Mouse (Mus musculus): ENCODE measurements around the gene Tex11. TPM values are rescaled to one million over a fixed set of nuclear protein-coding genes. Genes with fewer than 3 reads are reported as not detected.
"Not testable (repeated sequence)": the region's sequence is repeated elsewhere in the genome, so short reads cannot be mapped to it uniquely, and the experiment has no call there.

Gene Tex11
- polyA plus RNA-seq (2015; fragmentation: Nextera tagmentation; extraction: Ambion mirVana), result 0.10 and 2.3 TPM in 2 replicates

- DNase-seq (ENCODE audit: low spot score), result no peak
These were observed at the start of gene Tex11 for GRCm38 (mm10) chrX:101059541-101059940. Tex11 (minus strand) TSS chrX:101059667.

- DNase-seq (ENCODE audit: low spot score), result no peak
These were observed 26.5 kb upstream of the Tex11 start, which contains the start of gene Slc7a3 for GRCm38 (mm10) chrX:101085920-101086319. Slc7a3 (minus strand) TSS chrX:101086020.

- not testable (repeated sequence) for DNase-seq (ENCODE audit: low spot score)
These were observed 25.7 kb upstream of the Tex11 start for GRCm38 (mm10) chrX:101085211-101085610.

- no peak for DNase-seq (ENCODE audit: low spot score)
These were observed 24.7 kb upstream of the Tex11 start for GRCm38 (mm10) chrX:101084192-101084591.

GRCm38 (mm10) chrX:101065245-101065644 is 5.8 kb upstream of the Tex11 start:
- DNase-seq (ENCODE audit: low spot score), result no peak

- no peak for DNase-seq (ENCODE audit: low spot score)
These were observed 4.0 kb upstream of the Tex11 start for GRCm38 (mm10) chrX:101063503-101063902.

GRCm38 (mm10) chrX:100943640-100944039 is 115.8 kb downstream of the Tex11 start:
- no peak for DNase-seq (ENCODE audit: low spot score)

GRCm38 (mm10) chrX:100839211-100839610 is 220.3 kb downstream of the Tex11 start:
- DNase-seq (ENCODE audit: low spot score), result no peak

- no peak for DNase-seq (ENCODE audit: low spot score)
These were observed 226.7 kb downstream of the Tex11 start for GRCm38 (mm10) chrX:100832806-100833205.

GRCm38 (mm10) chrX:100825557-100825956 is 233.9 kb downstream of the Tex11 start:
- no peak for DNase-seq (ENCODE audit: low spot score)

GRCm38 (mm10) chrX:100821149-100821548 is 238.3 kb downstream of the Tex11 start:
- DNase-seq (ENCODE audit: low spot score), result no peak

- no peak for DNase-seq (ENCODE audit: low spot score)
These were observed 240.8 kb downstream of the Tex11 start for GRCm38 (mm10) chrX:100818681-100819080.

GRCm38 (mm10) chrX:100815766-100816165 is 243.7 kb downstream of the Tex11 start:
- DNase-seq (ENCODE audit: low spot score), result no peak

GRCm38 (mm10) chrX:100814139-100814538 is 245.3 kb downstream of the Tex11 start:
- DNase-seq (ENCODE audit: low spot score), result no peak

GRCm38 (mm10) chrX:100811129-100811528 is 248.3 kb downstream of the Tex11 start:
- DNase-seq (ENCODE audit: low spot score), result no peak

- DNase-seq (ENCODE audit: low spot score), result no peak
These were observed 257.4 kb downstream of the Tex11 start for GRCm38 (mm10) chrX:100802034-100802433.

GRCm38 (mm10) chrX:100800643-100801042 is 258.8 kb downstream of the Tex11 start:
- DNase-seq (ENCODE audit: low spot score), result no peak

GRCm38 (mm10) chrX:100797851-100798527 is 261.5 kb downstream of the Tex11 start:
- no peak for DNase-seq (ENCODE audit: low spot score)

GRCm38 (mm10) chrX:100797370-100797769 is 262.1 kb downstream of the Tex11 start:
- DNase-seq (ENCODE audit: low spot score), result no peak

GRCm38 (mm10) chrX:100796741-100797090 is 262.8 kb downstream of the Tex11 start:
- DNase-seq (ENCODE audit: low spot score), result no peak

- DNase-seq (ENCODE audit: low spot score), result no peak
These were observed 263.3 kb downstream of the Tex11 start for GRCm38 (mm10) chrX:100796041-100796740.

GRCm38 (mm10) chrX:100789322-100789721 is 270.1 kb downstream of the Tex11 start:
- DNase-seq (ENCODE audit: low spot score), result peak; percentile 16
